Mouse (Mus musculus) central nervous system, embryonic 11.5 days (tissue): ENCODE results near the gene Zfp518b. TPM values are rescaled to one million over a fixed set of nuclear protein-coding genes. Genes with fewer than 3 reads are reported as not detected.

Source experiments
- polyA plus RNA-seq: library from polyadenylated mRNA; depleted of rRNA; stranded (reverse); fragments of >200 nt; gene quantifications from 2 replicates; pipeline ENCODE4 v1.2.3, GENCODE M21; 2012; rRNA removed

The Zfp518b gene
- 19.2 and 20.3 TPM in 2 replicates for polyA plus RNA-seq

DNA sequence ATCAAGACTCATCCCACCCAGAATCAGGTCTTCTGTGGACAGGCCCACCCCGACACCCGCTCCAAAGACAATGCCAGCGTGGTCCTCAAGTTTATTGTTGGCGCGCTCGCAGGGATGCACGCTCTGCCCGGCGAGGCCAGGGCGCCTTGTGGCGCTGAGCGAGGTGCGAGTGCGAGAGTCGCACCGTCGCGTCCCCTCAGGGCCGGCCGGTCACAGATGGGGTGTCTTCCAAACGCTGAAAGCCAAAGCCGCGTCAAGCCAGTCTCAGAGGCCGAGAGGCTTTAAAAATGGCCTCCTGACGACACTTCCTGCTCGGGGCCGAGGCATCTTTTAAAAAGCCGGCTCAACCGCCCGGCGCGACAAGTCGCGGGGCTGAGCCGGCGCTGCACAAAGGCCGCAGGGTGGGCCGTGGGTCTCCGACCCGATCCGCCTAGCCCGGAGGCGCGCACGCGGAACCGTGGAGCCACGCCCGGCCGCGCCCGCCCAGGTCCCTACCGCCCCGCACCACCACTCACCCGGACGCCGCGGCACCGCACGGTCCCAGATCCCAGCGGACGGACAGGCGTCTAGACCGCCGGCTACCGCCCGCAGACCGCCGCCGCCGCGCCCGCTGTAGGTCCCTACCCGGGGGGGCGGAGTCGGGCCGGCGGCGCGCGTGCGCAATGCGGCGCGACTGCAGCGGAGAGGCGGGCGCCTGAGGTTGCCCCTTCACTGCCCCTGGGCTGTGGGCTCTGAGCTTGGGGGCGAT is at the start of gene Zfp518b:
Gene Zfp518b, minus strand, starts transcription at position 663 of the 748 bp plus-strand sequence.

Other genes with a start within 250 kb of the Zfp518b start
- gene Slc2a9, start 181.7 kb downstream of the Zfp518b start, polyA plus RNA-seq, result 0.67 and 0.86 TPM in 2 replicates
- gene Wdr1, start 121.6 kb downstream of the Zfp518b start, polyA plus RNA-seq, result 81.9 and 133 TPM in 2 replicates
- gene Clnk, start 192.0 kb upstream of the Zfp518b start, polyA plus RNA-seq, result 0.14 TPM in 1 of 2 replicates, not detected in the other